Mouse (Mus musculus) 3134 (cell line): ENCODE measurements at regions not wholly inside any gene's neighbourhood (a gene's known extent, or its start where the extent isn't known, plus 50 kb on each side); places are given as distances from the start of the nearest gene placed in this dataset.

Source experiments
- DNase-seq: peaks from one replicate; pipeline ENCODE4 v3.0.0-alpha.2; 2011; ENCODE audit warnings: low spot score; ENCODE audit not compliant: insufficient read length; ENCODE audit errors: extremely low read depth

DNA sequence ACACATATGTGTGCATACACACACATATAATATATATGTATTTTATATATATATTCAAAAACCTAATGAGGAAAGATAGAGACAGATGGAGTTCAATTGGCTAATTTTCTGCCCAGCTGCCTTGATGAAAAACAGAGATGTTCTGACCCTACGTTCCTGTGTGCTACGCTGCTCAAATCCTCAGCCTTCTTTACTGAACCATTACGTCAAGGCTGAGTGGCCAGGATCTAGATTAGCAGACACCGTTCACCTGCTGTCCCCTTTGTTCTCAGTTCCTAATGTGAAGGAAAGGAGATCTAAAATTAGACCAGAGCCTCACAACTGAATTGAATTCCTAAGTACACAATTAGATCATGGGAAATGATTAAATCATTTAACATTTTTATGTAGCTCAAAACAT is 284.3 kb upstream of the Adgrl4 start:
- no peak for DNase-seq

DNA sequence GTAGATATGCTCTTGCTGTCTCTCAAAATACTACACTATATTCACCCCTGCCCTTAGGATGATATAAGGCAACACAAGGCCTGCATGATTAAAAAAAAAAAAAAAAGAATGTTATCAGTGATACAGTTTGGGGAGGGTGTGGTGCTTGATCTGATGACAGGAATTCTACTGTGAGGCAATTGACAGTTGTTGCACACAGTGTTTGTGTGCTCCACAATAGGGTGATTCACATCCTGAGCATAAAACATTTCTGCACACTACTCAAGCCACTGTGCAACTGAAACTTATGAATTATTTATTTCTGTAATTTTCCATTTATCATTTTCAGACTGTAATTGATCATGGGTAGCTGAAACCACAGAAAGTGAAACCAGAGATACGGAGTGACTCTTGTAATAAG is 277.2 kb upstream of the Adgrl4 start:
- DNase-seq: no peak

DNA sequence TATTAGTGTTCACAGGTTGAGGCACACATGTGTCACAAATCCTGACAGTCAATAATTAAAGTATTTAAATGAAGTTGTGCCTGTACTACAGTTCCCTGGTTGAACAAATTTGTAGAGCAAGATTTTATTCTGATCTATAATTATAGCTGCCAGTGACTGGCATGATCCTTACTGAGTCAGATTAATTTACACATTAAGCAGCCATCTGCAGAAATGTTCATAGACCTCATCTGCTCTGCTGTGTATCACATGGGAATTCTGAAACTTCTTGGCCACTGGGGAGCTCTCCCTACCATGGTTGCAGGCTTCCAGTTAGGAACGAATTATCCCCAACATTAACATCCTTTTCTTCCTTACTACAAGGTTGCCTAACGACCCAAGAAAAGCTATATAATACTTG is 255.6 kb upstream of the Adgrl4 start:
- no peak for DNase-seq

DNA sequence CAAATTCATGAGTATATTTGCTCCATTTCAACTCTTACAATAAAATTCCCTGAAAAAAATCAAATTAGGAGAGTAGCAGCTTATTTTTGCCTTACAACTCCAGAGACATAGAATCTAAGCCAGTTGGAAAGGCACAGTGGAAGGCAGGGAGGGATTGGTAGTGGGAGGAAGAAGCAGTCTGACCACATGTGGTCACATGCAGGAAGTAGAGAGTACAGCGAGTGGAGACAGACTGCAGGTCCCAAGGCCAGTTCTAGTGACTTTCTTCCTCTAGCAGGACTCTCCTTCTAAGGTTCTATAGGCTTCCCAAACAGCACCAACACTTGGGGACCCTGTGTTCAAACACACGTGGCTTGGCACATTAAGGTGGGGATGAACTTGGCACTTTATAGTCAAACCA is 245.6 kb upstream of the Adgrl4 start:
- DNase-seq: no peak

DNA sequence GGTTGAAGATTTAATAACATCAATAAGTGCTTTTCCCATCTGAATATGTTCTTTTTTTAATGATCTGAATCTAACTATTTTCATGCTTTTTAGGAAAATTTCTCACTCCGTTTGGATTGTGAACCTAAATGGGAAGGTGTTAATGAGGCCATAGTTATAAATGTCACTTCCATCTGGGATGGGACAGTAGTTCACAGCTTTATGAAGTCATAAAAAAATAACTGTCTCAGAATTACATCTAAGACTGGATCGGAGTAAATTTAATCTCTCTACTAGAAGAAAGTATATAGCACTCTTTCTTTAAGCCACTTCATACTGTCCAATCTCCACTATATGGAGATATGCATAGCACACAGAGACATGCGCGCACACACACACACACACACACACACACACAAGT is 226.7 kb upstream of the Adgrl4 start:
- DNase-seq: no peak

DNA sequence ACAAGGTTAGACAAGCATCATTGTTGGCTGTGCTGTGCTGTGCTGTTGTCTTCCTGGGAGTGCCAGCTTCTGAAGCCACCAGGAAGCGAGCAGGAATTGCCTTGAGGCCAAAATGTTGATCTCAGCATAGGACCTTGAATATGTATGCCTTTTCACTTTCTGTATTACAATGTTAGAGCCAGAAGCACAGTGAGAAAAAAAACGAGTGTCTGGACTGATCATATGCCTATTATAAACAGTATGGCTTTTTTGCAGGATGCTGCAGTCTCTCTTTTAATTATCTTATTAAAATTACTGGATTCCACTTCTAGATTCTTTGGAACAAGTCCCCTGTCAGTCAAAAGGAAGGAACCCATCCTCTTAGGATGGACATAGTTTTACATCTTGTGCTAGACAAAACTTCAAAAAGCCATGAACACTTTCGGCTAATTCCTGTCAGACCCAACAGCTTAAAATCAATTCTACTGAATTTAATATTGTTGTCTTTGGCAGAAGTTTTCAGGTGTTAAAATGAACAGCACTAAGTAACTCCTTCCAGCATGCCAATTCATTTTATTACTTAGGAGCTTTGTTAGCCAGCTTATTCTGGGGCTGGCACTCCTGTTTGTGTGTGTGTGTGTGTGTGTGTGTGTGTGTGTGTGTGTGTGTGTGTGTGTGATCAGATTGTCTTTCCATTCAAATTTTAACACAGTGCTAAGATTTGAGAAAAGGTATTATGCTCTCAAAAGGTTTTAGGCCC is 220.8 kb upstream of the Adgrl4 start:
- DNase-seq: no peak

DNA sequence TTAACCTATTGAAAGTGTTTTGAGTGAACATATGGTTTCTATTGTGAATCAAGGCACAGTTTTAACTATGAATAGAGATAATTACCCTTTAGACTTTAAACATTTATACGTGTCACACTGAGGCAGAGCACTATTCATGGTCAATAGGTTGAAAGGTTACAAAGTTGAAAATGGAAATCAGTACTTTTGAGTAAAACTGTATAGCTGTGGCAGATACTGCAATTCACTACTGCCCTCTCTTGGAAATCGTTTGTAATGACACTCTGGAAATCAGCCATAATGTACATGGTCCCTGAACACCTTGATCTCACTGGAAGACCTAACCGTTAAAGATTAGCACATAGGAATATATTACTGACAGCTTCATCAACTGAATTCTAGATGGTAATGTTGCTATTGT is 215.3 kb upstream of the Adgrl4 start:
- DNase-seq: no peak

DNA sequence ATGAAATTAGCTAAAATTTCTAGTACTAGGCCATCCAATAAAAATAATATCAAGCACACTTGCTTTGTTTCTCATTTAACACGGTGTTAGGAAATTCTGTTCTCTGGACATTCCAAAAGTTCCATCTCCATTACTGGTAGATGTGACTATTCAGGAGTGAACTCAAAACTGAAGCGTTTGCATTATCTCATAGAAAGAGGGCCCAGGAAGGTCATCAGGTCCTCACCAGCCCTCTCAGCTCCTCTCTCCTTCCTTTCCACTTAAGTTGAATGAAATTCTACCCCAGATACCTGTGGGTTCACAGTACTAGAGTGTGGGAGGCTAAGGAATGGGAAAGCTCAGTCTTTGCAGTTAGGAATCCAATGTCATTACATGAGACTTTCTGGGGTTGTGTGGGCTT is 185.2 kb upstream of the Adgrl4 start:
- DNase-seq: no peak

DNA sequence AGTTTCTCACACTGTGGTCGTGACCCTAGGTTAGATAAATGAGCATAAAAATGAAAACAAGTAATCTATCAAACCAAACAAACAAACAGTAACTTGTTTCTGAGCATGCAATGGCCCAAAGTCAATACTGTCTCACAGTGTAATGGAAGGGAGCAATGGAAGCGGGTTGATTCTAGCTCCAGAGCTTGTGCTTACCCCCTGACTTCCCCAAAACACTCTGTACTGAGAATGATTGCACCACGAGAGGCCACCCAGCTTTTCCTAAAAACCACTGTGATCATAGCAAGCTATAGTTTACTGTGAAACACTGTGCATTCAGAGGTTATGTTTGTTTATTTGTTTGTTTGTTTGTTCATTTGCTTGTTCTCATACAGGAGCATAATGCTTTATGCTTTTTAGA is 174.9 kb upstream of the Adgrl4 start:
- no peak for DNase-seq

DNA sequence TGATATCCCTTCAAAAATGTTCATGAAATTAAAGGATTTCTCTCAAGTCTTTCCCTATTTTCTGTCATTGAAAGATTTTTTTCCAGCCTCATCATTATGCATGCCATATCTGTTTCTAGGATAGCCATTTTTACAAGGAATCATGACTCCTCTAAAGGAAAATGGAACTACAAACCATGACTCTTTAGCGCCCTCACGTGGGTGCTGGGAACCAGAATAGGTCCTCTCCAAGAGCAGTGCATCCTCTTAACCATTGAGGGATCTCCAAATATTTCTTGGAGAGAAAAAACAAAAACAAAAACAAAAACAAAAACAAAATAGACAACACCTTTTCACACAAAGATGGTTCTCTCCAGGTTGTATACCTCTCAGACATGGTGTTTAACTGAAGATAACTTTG is 172.0 kb upstream of the Adgrl4 start:
- DNase-seq: no peak

DNA sequence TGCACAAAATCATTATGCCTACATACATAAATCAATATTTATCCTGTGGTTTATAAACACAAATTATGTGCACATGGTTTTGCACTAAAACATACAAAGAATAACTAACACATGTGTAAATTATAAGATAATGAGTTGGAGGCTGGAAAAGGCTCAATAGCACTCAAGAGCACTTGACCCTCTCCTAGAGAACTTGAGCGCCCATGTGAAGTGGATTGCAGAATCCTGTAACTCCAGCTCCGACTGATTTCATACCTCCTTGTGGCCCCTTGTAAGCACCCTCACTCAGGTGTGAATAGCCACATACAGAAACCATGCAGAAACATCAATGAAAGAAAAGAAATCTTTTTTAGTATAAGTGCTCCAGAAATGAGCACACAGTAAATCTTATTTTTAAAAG is 168.2 kb upstream of the Adgrl4 start:
- DNase-seq: no peak

DNA sequence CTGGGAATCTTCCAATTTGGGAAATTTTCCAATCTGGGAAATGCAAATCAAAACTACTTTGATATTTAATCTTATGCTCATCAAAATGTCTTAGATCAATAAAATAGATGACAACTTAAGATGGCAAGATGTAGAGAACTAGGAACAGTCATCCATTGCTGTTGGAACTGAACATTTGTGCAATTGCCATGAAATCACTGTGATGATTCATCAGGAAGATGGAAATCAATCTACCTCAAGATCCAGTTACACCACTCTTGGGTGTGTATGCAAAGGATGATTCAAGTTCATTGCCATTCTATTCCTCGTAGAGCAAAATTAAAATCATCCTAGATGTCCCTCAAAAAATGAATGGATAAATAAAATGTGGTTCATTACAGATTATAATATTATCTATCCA is 153.9 kb upstream of the Adgrl4 start:
- no peak for DNase-seq

DNA sequence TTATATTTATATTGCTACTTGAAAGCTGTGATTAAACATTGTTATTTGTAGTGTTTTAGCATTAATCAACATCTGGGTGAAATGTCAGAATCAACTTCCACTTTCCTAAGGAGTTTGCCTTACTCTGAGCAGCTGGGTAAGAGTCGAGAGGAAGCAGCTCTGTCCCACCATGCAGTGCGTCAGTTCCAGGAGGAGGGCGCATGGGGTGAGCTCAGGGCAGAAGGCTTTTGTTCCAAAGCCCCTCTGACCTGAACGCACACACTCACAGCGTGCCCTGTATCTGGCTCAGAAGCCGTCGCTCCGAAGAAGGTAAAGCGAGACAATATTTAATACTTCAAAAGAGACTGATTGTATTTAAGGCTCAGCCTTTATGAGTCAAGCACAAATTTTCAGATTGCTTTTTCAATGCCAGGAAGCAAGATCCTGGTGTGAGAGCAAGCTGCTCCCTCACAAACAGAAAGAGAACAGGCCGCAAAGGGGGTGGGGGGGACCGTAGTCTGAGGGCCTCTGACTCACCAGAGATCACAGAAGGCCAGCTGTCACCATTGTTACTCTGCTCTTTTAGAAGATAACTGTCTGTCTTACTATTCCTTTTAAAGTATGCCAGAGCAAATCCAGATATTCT is 143.6 kb upstream of the Adgrl4 start:
- DNase-seq: no peak

DNA sequence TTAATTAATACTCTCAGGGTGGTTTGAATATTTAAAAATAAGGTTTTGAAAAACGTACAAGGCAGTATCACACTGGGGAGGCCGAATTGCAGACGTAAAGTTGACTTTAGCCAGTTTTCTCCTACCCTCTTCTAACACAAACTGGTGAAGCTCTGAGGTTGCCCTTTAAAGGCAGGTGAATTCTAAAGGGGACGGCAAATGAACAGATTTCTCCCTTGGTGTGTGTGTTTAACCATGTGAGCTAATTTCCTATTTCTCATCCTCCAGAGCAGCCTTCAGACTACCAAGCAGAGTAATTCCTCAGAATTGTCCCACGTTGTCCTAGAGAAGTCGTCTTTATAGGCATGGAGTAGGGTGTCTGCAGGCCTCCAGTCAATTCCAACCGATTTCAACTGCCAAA is 143.1 kb upstream of the Adgrl4 start:
- no peak for DNase-seq

DNA sequence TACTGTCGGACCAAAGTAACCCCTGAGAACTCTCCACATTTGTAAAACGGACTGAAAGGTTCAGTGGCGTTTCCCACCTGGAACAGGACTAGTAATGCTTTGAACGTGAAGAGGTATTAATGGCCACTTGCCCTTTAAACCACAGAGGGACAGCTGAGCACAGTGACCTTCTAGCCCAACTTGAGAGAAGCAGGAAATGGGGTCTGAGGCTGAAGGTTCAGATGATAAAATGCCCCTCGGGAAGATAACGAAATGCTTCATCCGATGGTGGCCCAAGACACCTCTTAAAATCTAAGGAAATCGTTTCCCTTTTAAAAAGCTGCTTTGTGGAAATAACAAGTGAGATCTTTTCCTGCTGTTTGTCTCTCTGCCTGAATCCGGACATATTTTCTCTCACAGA is 142.7 kb upstream of the Adgrl4 start:
- no peak for DNase-seq

DNA sequence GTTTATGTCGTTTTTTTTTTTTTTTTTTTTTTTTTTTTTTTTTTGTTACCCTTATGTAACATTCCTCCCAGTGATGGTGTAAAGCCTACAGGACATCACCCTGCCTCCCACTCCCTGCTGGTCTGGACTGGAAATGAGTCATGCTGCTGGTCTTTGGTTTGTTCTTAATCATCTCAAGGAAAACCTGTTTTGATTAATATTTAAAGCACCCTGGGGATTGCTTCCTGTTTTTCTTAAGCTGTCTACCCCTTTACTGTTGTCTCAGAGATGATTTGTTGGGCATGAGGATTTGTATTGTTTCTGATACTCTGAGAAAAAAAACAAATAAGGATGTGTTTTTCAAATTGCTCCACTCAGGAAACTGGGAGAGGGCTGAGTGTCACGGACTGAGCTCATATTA is 139.4 kb upstream of the Adgrl4 start:
- DNase-seq: no peak

DNA sequence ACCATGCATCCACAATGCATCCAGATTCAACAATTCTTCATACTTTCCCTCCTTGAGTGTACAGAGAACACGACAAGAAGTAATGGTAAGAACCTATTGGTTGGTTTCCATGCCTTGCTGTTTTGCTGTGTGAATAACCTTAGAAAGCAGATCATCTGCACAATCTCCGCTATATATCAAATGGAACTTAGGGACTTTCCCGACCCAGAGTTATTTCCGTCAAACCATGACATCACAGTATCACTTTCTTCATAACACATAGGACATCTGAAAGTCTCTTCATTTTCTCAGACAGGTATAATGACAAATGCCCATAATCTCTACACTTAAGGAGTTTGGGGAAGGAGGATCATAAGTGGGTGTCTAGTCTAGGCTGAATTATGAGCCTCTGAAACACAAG is 132.3 kb upstream of the Adgrl4 start:
- no peak for DNase-seq

DNA sequence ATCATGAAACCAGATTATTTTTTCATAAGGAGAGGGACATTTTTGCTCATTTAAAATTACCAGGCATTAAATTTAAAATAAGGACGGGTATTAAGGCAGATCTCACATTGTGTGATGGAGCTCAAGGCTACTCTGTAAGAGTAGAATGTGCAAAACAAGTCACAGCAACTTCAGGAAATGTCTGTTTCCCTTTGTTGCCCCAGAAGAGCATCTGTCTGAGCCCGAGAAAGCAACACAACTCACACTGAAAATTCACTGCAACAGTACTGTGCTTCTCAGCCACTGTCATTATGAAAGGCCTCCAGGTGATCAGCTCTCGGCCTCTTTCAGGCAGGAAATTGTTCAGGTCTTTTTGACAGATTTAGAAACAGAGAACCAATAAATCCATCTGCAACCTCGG is 129.7 kb upstream of the Adgrl4 start:
- no peak for DNase-seq

DNA sequence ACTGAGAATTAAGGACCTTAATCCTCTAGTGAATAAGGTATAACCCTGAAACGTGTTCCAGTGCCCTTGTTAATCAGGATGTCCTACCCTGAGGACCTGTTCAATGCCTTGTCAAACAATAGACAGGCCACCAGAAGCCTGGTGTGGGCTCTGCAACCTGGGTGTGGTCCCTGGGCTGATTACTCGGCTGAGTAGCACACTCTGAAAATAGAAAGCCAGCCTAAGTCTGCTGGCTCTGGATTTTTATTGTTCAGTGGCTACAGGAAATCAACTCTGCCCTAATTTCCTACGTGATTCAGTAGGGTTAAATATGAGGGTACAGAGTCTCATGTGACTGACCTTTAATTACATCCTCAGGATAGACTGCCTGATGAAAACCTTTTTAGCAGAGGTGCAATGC is 113.9 kb upstream of the Adgrl4 start:
- no peak for DNase-seq

DNA sequence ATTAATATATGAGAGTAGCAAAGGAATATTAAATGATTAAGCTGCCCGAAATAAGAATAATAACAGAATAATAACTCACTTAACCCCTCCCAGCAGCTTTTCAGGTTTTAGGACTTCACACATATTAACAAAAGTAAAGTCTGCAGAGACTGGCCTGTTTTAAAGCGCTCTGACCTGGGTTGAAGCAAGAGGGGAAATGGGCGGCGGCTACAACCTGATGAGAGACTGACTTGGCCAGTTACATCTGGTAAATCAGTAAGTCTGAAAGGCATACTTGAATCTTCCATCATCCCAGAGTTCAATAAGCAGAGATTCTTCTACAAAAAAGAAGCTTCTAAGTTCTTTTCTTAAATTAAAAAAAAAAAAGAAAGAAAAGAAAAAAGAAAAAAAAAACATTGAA is 107.9 kb upstream of the Adgrl4 start:
- no peak for DNase-seq

DNA sequence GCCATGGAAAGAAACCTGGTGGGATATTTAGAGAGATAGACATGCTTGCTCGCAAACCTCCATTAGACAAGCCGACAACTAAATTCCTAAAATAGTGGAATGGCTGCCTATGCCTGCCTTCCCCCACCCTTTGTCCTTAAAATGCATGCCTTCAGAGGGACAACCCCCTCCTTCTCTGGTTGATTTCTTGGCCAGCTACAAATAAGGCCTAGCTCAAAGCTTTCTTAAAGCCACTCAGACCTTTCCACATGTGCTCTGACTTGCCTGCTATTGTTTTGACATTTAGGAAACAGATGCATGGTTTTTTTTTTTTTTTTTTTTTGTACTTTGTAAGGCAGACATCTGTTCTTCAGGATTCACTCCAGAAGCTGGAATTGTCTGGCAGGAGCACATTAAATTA is 105.8 kb upstream of the Adgrl4 start:
- DNase-seq: no peak

DNA sequence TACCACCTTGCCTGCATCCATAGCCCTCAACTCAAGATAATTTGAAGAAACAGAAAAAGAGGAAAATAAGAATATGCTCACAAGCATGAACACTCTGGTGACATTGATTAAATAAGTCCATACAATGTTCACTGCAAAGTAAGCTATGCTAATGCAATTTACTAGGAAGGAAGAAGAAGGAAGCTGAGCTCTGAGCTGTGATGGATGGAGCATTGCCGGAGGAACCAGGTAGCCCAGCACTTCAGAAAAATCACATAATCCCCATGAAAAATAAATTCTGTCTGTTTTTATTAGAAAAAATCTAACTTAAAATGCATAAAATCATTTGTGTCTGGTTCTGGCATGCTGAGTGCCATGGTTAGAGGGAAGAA is 105.4 kb upstream of the Adgrl4 start:
- no peak for DNase-seq
